Mouse (Mus musculus): ENCODE results near the gene Cops2.

DNA sequence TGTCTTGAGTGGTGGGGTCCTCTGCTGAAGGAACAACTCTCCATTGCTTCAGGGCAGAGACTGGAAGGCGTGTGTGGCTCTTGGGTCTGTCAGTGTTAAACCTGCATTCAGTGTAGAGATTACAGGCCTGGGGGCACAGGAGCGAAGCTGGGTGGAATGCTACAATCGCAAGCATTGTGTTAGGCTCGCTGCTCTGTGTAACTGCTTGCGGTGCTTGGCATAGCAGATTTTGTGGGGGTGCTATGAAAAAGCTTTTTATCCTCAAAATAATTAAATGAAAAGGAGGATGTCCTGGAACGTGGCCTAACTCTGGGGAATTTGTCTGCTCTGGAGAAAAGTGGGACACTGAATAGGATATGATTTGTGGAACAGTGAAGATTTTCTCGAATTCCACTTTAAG is 49.4 kb downstream of the Cops2 start:
- TF ChIP-seq CTCF (IDR thresholded peaks at IDR 0.05; ENCODE audit: low read depth) (no peak), EP300 (IDR thresholded peaks at IDR 0.05; ENCODE audit: low read depth) (no peak)
